Mouse (Mus musculus): ENCODE results near the gene Pik3ap1. TPM values are rescaled to one million over a fixed set of nuclear protein-coding genes. Genes with fewer than 3 reads are reported as not detected.

Gene Pik3ap1
- polyA plus RNA-seq, 1 experiment from 2014 or later: 1.7 TPM

GRCm38 (mm10) chr19:41248968-41249367 is 135.9 kb downstream of the Pik3ap1 start:
- 79% methylated on average over 4 of the region's 4 CpGs for WGBS

GRCm38 (mm10) chr19:41248271-41248670 is 136.6 kb downstream of the Pik3ap1 start:
- H3K4me2 ChIP-seq (replicated peaks; ENCODE audit: low read depth, low read length): no peak overlapping the region
- H3K9me3 ChIP-seq (ENCODE audit: control insufficient read depth, low read length): no peaks in the 10 kb centered on the region
- DNase-seq (ENCODE audit: low spot score) (no peak), ATAC-seq (ENCODE audit: low FRiP score) (no peak)
- H3K27me3 ChIP-seq (ENCODE audit: control insufficient read depth, insufficient read depth, low read length): no peaks in the 10 kb centered on the region
- no peak overlapping the region for H3K4me3 ChIP-seq (ENCODE audit: low read depth, low read length)
- WGBS: 90% methylated on average over 3 of the region's 3 CpGs
- H3K27ac ChIP-seq (ENCODE audit: low read depth, low read length): no peak overlapping the region
- no peak overlapping the region for H3K9ac ChIP-seq (ENCODE audit: low read depth, low read length)
- H3K36me3 ChIP-seq (ENCODE audit: control insufficient read depth, insufficient read depth, low read length): no peaks in the 10 kb centered on the region; the same call in 1 of the 2 replicates
- H3K4me1 ChIP-seq (replicated peaks; ENCODE audit: control insufficient read depth, insufficient read depth, low read length): no peaks in the 10 kb centered on the region

More at GRCm38 (mm10) chr19:41248968-41249367, 135.9 kb downstream of the Pik3ap1 start:
- ATAC-seq (ENCODE audit: low FRiP score) (no peak), DNase-seq (ENCODE audit: low spot score) (no peak)
- H3K4me2 ChIP-seq (replicated peaks; ENCODE audit: low read depth, low read length): no peak overlapping the region
- no peaks in the 10 kb centered on the region for H3K4me1 ChIP-seq (replicated peaks; ENCODE audit: control insufficient read depth, insufficient read depth, low read length)
- no peak overlapping the region for H3K27ac ChIP-seq (ENCODE audit: low read depth, low read length)
- H3K9me3 ChIP-seq (ENCODE audit: control insufficient read depth, low read length): no peaks in the 10 kb centered on the region
- H3K36me3 ChIP-seq (ENCODE audit: control insufficient read depth, insufficient read depth, low read length): no peaks in the 10 kb centered on the region; the same call in 1 of the 2 replicates
- no peaks in the 10 kb centered on the region for H3K27me3 ChIP-seq (ENCODE audit: control insufficient read depth, insufficient read depth, low read length)
- H3K4me3 ChIP-seq (ENCODE audit: low read depth, low read length): no peak overlapping the region
- no peak overlapping the region for H3K9ac ChIP-seq (ENCODE audit: low read depth, low read length)

GRCm38 (mm10) chr19:41246271-41246670 is 138.6 kb downstream of the Pik3ap1 start:
- Histone ChIP-seq H3K4me3 (ENCODE audit: low read depth, low read length) (no peak overlapping the region), H3K27ac (ENCODE audit: low read depth, low read length) (no peak overlapping the region), H3K4me1 (replicated peaks; ENCODE audit: control insufficient read depth, insufficient read depth, low read length) (no peaks in the 10 kb centered on the region), H3K36me3 (ENCODE audit: control insufficient read depth, insufficient read depth, low read length) (no peaks in the 10 kb centered on the region; the same call in 1 of the 2 replicates), H3K9me3 (ENCODE audit: control insufficient read depth, low read length) (no peaks in the 10 kb centered on the region), H3K4me2 (replicated peaks; ENCODE audit: low read depth, low read length) (no peak overlapping the region), H3K9ac (ENCODE audit: low read depth, low read length) (no peak overlapping the region), H3K27me3 (ENCODE audit: control insufficient read depth, insufficient read depth, low read length) (no peaks in the 10 kb centered on the region)
- no peak for ATAC-seq (ENCODE audit: low FRiP score)
- WGBS: 87% methylated on average over 4 of the region's 4 CpGs
- no peak for DNase-seq (ENCODE audit: low spot score)

GRCm38 (mm10) chr19:41244581-41244980 is 140.3 kb downstream of the Pik3ap1 start:
- Histone ChIP-seq H3K4me2 (replicated peaks; ENCODE audit: low read depth, low read length) (no peak overlapping the region), H3K27me3 (ENCODE audit: control insufficient read depth, insufficient read depth, low read length) (no peaks in the 10 kb centered on the region), H3K9ac (ENCODE audit: low read depth, low read length) (no peak overlapping the region), H3K4me1 (replicated peaks; ENCODE audit: control insufficient read depth, insufficient read depth, low read length) (no peaks in the 10 kb centered on the region), H3K4me3 (ENCODE audit: low read depth, low read length) (no peak overlapping the region), H3K27ac (ENCODE audit: low read depth, low read length) (no peak overlapping the region), H3K36me3 (ENCODE audit: control insufficient read depth, insufficient read depth, low read length) (no peaks in the 10 kb centered on the region; the same call in 1 of the 2 replicates), H3K9me3 (ENCODE audit: control insufficient read depth, low read length) (no peaks in the 10 kb centered on the region)
- no peak for ATAC-seq (ENCODE audit: low FRiP score)
- WGBS: 59% methylated on average over 6 of the region's 6 CpGs
- peak; percentile 79 for DNase-seq (ENCODE audit: low spot score)

- H3K4me3 ChIP-seq (ENCODE audit: low read depth, low read length): no peak overlapping the region
Observed at GRCm38 (mm10) chr19:41241997-41242396, 142.9 kb downstream of the Pik3ap1 start.

DNA sequence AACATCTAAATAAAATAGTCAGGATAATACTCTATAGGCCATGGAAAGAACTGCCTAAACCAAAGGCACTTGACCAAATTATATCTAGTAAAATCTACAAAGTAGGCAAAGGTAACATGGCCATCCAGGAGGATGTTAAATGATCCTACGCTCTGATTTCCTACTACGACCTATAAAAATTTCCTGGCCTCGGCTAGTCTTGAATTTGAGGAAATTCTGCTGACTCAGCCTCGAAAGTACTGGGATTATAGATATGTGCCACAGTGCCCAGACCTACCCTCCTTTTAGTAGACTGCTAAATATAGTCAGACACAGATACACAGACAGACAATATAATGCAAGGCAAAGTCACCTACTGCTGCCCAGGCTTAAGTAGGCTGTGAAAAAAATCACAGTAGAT is 151.2 kb downstream of the Pik3ap1 start:
- H3K4me2 ChIP-seq (replicated peaks; ENCODE audit: low read depth, low read length): no peak overlapping the region
- H3K4me1 ChIP-seq (replicated peaks; ENCODE audit: control insufficient read depth, insufficient read depth, low read length): no peaks in the 10 kb centered on the region
- H3K36me3 ChIP-seq (ENCODE audit: control insufficient read depth, insufficient read depth, low read length): peaks cover 5% of the 10 kb centered on the region; the same call in 1 of the 2 replicates
- no peaks in the 10 kb centered on the region for H3K9me3 ChIP-seq (ENCODE audit: control insufficient read depth, low read length)
- H3K9ac ChIP-seq (ENCODE audit: low read depth, low read length): no peak overlapping the region
- H3K27ac ChIP-seq (ENCODE audit: low read depth, low read length): no peak overlapping the region
- DNase-seq (ENCODE audit: low spot score): no peak
- no peaks in the 10 kb centered on the region for H3K27me3 ChIP-seq (ENCODE audit: control insufficient read depth, insufficient read depth, low read length)
- no peak for ATAC-seq (ENCODE audit: low FRiP score)
- no peak overlapping the region for H3K4me3 ChIP-seq (ENCODE audit: low read depth, low read length)
- WGBS: 97% methylated on average over 4 of the region's 4 CpGs

More at GRCm38 (mm10) chr19:41241997-41242396, 142.9 kb downstream of the Pik3ap1 start:
- Histone ChIP-seq H3K4me2 (replicated peaks; ENCODE audit: low read depth, low read length) (no peak overlapping the region), H3K27me3 (ENCODE audit: control insufficient read depth, insufficient read depth, low read length) (no peaks in the 10 kb centered on the region), H3K9me3 (ENCODE audit: control insufficient read depth, low read length) (no peaks in the 10 kb centered on the region), H3K36me3 (ENCODE audit: control insufficient read depth, insufficient read depth, low read length) (no peaks in the 10 kb centered on the region), H3K27ac (ENCODE audit: low read depth, low read length) (no peak overlapping the region), H3K9ac (ENCODE audit: low read depth, low read length) (no peak overlapping the region), H3K4me1 (replicated peaks; ENCODE audit: control insufficient read depth, insufficient read depth, low read length) (no peaks in the 10 kb centered on the region)
- 90% methylated on average over 5 of the region's 5 CpGs for WGBS
- ATAC-seq (ENCODE audit: low FRiP score): no peak
- DNase-seq (ENCODE audit: low spot score): no peak

Other genes with a start within 250 kb of the Pik3ap1 start
- gene Tll2, start 178.3 kb downstream of the Pik3ap1 start, polyA plus RNA-seq (2014; fragmentation: Nextera tagmentation; extraction: Ambion mirVana): 0.63 and 0.76 TPM in 2 replicates
- gene Tm9sf3, start 121.1 kb downstream of the Pik3ap1 start, polyA plus RNA-seq (2014; fragmentation: Nextera tagmentation; extraction: Ambion mirVana): 108 and 151 TPM in 2 replicates
- gene Lcor, start 97.5 kb upstream of the Pik3ap1 start, polyA plus RNA-seq (2014; fragmentation: Nextera tagmentation; extraction: Ambion mirVana): 33.2 and 37.0 TPM in 2 replicates
- 4.2 and 7.3 TPM in 2 replicates for gene Gm340, start 197.3 kb upstream of the Pik3ap1 start, polyA plus RNA-seq (2014; fragmentation: Nextera tagmentation; extraction: Ambion mirVana)

Measured in hindbrain, embryonic 11.5 days (tissue).